ENCODE assay signal across 14 mouse cellular contexts in the genomic region with DNA sequence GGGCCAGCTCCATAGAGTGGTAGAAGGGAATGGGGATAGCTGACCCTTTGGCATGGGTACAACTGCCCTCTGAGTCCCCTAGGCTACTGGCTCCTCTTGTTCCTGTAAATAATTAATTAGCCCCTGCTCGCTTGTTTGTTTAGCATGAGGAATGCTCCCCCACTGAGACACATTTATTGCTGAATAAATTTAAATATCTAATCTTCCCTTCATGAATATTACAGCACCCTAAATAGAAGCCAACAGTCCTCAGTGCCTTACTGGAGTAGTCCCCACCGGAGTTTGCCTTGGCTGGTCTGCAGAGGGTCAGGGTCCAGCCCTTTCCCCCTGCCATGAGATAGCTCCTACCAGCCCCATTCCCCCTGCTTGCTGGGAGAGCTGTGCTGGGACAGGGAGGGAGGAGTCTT. TPM values are rescaled to one million over a fixed set of nuclear protein-coding genes. Genes with fewer than 3 reads are reported as not detected.
A peak's percentile ranks its signal among the peaks of the same experiment; 100 is the strongest.
DNase-seq lines count a peak whose midpoint lies in the region; ATAC-seq and TF ChIP-seq lines count a peak whose summit lies in the region.
"Had no signal": no experiment of that assay in that cellular context is flagged by ENCODE, and none has a peak within 500 bp of the region (broad histone marks: within the 10 kb centered on the region; RNA-seq: fewer than 3 reads in every experiment).

No protein-coding gene starts in this region.

- no peak overlapping the region for H3K4me2 ChIP-seq in forebrain, embryonic 11.5 days (ENCODE audit: low read depth, low read length, severe bottlenecking)
- H3K4me2 ChIP-seq in liver, postnatal 0 days (ENCODE audit: low read depth, low read length): no peak overlapping the region
- no peak overlapping the region for H3K4me2 ChIP-seq in liver, embryonic 12.5 days
- H3K4me2 ChIP-seq: liver, embryonic 15.5 days; midbrain, embryonic 12.5 days had no signal

- TF ChIP-seq CTCF in liver, postnatal 0 days (IDR thresholded peaks at IDR 0.05; ENCODE audit: low read depth): no peak

- no peaks in the 10 kb centered on the region for H3K9me3 ChIP-seq in forebrain, embryonic 10.5 days
- no peaks in the 10 kb centered on the region for H3K9me3 ChIP-seq in forebrain, embryonic 11.5 days (ENCODE audit: control insufficient read depth, low read length)
- no peaks in the 10 kb centered on the region for H3K9me3 ChIP-seq in liver, postnatal 0 days (ENCODE audit: low read length)
- no peaks in the 10 kb centered on the region for H3K9me3 ChIP-seq in liver, embryonic 12.5 days (replicated peaks)
- H3K9me3 ChIP-seq in limb, embryonic 10.5 days (replicated peaks): no peaks in the 10 kb centered on the region
- H3K9me3 ChIP-seq: liver, embryonic 15.5 days; midbrain, embryonic 12.5 days had no signal

- no peak overlapping the region for H3K4me3 ChIP-seq in forebrain, embryonic 10.5 days
- H3K4me3 ChIP-seq in forebrain, embryonic 11.5 days (ENCODE audit: low read depth, low read length): no peak overlapping the region
- H3K4me3 ChIP-seq in liver, postnatal 0 days (ENCODE audit: low read depth, low read length): no peak overlapping the region
- H3K4me3 ChIP-seq in liver, embryonic 12.5 days: no peak overlapping the region
- no peak overlapping the region for H3K4me3 ChIP-seq in limb, embryonic 10.5 days
- H3K4me3 ChIP-seq: liver, embryonic 15.5 days; midbrain, embryonic 12.5 days had no signal

- H3K4me1 ChIP-seq in forebrain, embryonic 10.5 days: peaks cover 76% of the 10 kb centered on the region
- H3K4me1 ChIP-seq in forebrain, embryonic 11.5 days (replicated peaks; ENCODE audit: control insufficient read depth, insufficient read depth, low read length): peaks cover 25% of the 10 kb centered on the region
- peaks cover 17% of the 10 kb centered on the region for H3K4me1 ChIP-seq in liver, postnatal 0 days (ENCODE audit: insufficient read depth)
- H3K4me1 ChIP-seq in liver, embryonic 12.5 days: peaks cover 35% of the 10 kb centered on the region
- H3K4me1 ChIP-seq in limb, embryonic 10.5 days: peaks cover 62% of the 10 kb centered on the region

- WGBS in forebrain, embryonic 10.5 days: 55% methylated on average over 2 of the region's 2 CpGs
- WGBS in forebrain, embryonic 11.5 days: 51% methylated on average over 2 of the region's 2 CpGs
- WGBS in liver, postnatal 0 days (ENCODE audit: insufficient replicate concordance): 60% methylated on average over 2 of the region's 2 CpGs
- WGBS in liver, embryonic 12.5 days (ENCODE audit: insufficient replicate concordance): 48% methylated on average over 2 of the region's 2 CpGs
- 49% methylated on average over 2 of the region's 2 CpGs for WGBS in limb, embryonic 10.5 days

- peak overlapping the region; percentile 9; the same call in 1 of the 2 replicates for H3K27ac ChIP-seq in forebrain, embryonic 10.5 days
- H3K27ac ChIP-seq in forebrain, embryonic 11.5 days (ENCODE audit: low read depth, low read length): no peak overlapping the region
- H3K27ac ChIP-seq in liver, postnatal 0 days (ENCODE audit: low read depth): peak overlapping the region; percentile 55
- H3K27ac ChIP-seq in liver, embryonic 12.5 days: no peak overlapping the region
- 0 out of 2 replicates have a peak overlapping the region, but pooled peaks have one; percentile 2 for H3K27ac ChIP-seq in limb, embryonic 10.5 days
- H3K27ac ChIP-seq: liver, embryonic 15.5 days; midbrain, embryonic 12.5 days had no signal

- H3K36me3 ChIP-seq in forebrain, embryonic 10.5 days (replicated peaks): peaks cover 9% of the 10 kb centered on the region
- no peaks in the 10 kb centered on the region; the same call in 1 of the 2 replicates for H3K36me3 ChIP-seq in forebrain, embryonic 11.5 days (ENCODE audit: control insufficient read depth, insufficient read depth, low read length)
- H3K36me3 ChIP-seq in liver, postnatal 0 days (replicated peaks; ENCODE audit: insufficient read depth, low read length): peaks cover 2% of the 10 kb centered on the region; the same call in 1 of the 2 replicates
- peaks cover 10% of the 10 kb centered on the region for H3K36me3 ChIP-seq in liver, embryonic 12.5 days
- H3K36me3 ChIP-seq in limb, embryonic 10.5 days: peaks cover 7% of the 10 kb centered on the region

- DNase-seq in forebrain, embryonic 10.5 days (ENCODE audit: extremely low spot score, low spot score): no peak
- DNase-seq in forebrain, embryonic 11.5 days (ENCODE audit: low spot score): no peak
- no peak for DNase-seq in liver, postnatal 0 days
- peak; percentile 88 to 95 for DNase-seq in kidney, adult 8-10 months
- DNase-seq in limb, embryonic 10.5 days (ENCODE audit: low spot score): no peak
- DNase-seq in gastrocnemius, postnatal 10 days: no peak
- no peak for DNase-seq in ovary, postnatal 14 days (ENCODE audit: low spot score)
- DNase-seq: adrenal gland, postnatal 10 days; cerebellum, postnatal 14 days; lung, postnatal 4 days; thymus, postnatal 14 days had no signal

- H3K9ac ChIP-seq in forebrain, embryonic 11.5 days (ENCODE audit: low read length): no peak overlapping the region
- H3K9ac ChIP-seq in liver, postnatal 0 days (replicated peaks): no peak overlapping the region
- no peak overlapping the region for H3K9ac ChIP-seq in liver, embryonic 12.5 days
- H3K9ac ChIP-seq: liver, embryonic 15.5 days; midbrain, embryonic 12.5 days had no signal

- TF ChIP-seq EP300 in liver, postnatal 0 days (IDR thresholded peaks at IDR 0.05; ENCODE audit: low read depth): no peak

- H3K27me3 ChIP-seq in forebrain, embryonic 10.5 days (ENCODE audit: poor library complexity, severe bottlenecking): peaks cover 42% of the 10 kb centered on the region
- no peaks in the 10 kb centered on the region for H3K27me3 ChIP-seq in forebrain, embryonic 11.5 days (ENCODE audit: control insufficient read depth, insufficient read depth, low read length)
- H3K27me3 ChIP-seq in liver, postnatal 0 days (ENCODE audit: insufficient read depth, low read length): no peaks in the 10 kb centered on the region
- H3K27me3 ChIP-seq in liver, embryonic 12.5 days (replicated peaks): peaks cover 39% of the 10 kb centered on the region
- peaks cover 69% of the 10 kb centered on the region for H3K27me3 ChIP-seq in limb, embryonic 10.5 days (ENCODE audit: low read depth, poor library complexity, severe bottlenecking)

- ATAC-seq in forebrain, embryonic 11.5 days (replicated peaks; ENCODE audit: low FRiP score): no peak
- ATAC-seq in liver, postnatal 0 days: peak; percentile 68
- no peak for ATAC-seq in liver, embryonic 12.5 days

RNA-seq across cellular contexts. Expression of gene Otub1, which starts 13.6 kb away (rescaled TPM):
- polyA plus RNA-seq in forebrain, embryonic 10.5 days (2016; fragmentation: Nextera tagmentation; extraction: Ambion mirVana): 275 and 280 TPM in 2 replicates
- polyA plus RNA-seq in forebrain, embryonic 11.5 days (2014; fragmentation: Nextera tagmentation; extraction: Ambion mirVana): 238 and 256 TPM in 2 replicates
- polyA plus RNA-seq in liver, postnatal 0 days (2015; fragmentation: Nextera tagmentation; extraction: Ambion mirVana): 55.0 and 57.9 TPM in 2 replicates
- 85.0 and 85.2 TPM in 2 replicates for polyA plus RNA-seq in liver, embryonic 12.5 days (2016; fragmentation: Nextera tagmentation; extraction: Ambion mirVana)
- polyA plus RNA-seq in limb, embryonic 10.5 days (2016; fragmentation: Nextera tagmentation; extraction: Ambion mirVana): 252 and 263 TPM in 2 replicates
- total RNA-seq in gastrocnemius, postnatal 10 days (2021): 10 to 100 TPM; 63.2 to 67.3 TPM

RNA-seq across cellular contexts. Expression of gene Cox8a, which starts 24.9 kb away (rescaled TPM):
- 862 and 888 TPM in 2 replicates for polyA plus RNA-seq in forebrain, embryonic 10.5 days (2016; fragmentation: Nextera tagmentation; extraction: Ambion mirVana)
- polyA plus RNA-seq in forebrain, embryonic 11.5 days (2014; fragmentation: Nextera tagmentation; extraction: Ambion mirVana): 678 and 706 TPM in 2 replicates
- 1,162 and 1,195 TPM in 2 replicates for polyA plus RNA-seq in liver, postnatal 0 days (2015; fragmentation: Nextera tagmentation; extraction: Ambion mirVana)
- 915 and 936 TPM in 2 replicates for polyA plus RNA-seq in liver, embryonic 12.5 days (2016; fragmentation: Nextera tagmentation; extraction: Ambion mirVana)
- polyA plus RNA-seq in limb, embryonic 10.5 days (2016; fragmentation: Nextera tagmentation; extraction: Ambion mirVana): 862 and 928 TPM in 2 replicates
- 100 to 1,000 TPM; 275 to 315 TPM for total RNA-seq in gastrocnemius, postnatal 10 days (2021)

RNA-seq across cellular contexts. Expression of gene Naa40, which starts 48.4 kb away (rescaled TPM):
- polyA plus RNA-seq in forebrain, embryonic 10.5 days (2016; fragmentation: Nextera tagmentation; extraction: Ambion mirVana): 106 and 107 TPM in 2 replicates
- polyA plus RNA-seq in forebrain, embryonic 11.5 days (2014; fragmentation: Nextera tagmentation; extraction: Ambion mirVana): 106 and 107 TPM in 2 replicates
- polyA plus RNA-seq in liver, postnatal 0 days (2015; fragmentation: Nextera tagmentation; extraction: Ambion mirVana): 14.7 and 16.5 TPM in 2 replicates
- polyA plus RNA-seq in liver, embryonic 12.5 days (2016; fragmentation: Nextera tagmentation; extraction: Ambion mirVana): 42.0 and 44.8 TPM in 2 replicates
- polyA plus RNA-seq in limb, embryonic 10.5 days (2016; fragmentation: Nextera tagmentation; extraction: Ambion mirVana): 92.0 and 92.4 TPM in 2 replicates
- 10 to 100 TPM; 12.5 to 15.9 TPM for total RNA-seq in gastrocnemius, postnatal 10 days (2021)

Comparison
In these comparisons a context has a peak if more than half of its experiments do, and no peak if none do; other contexts are left out.
1. H3K27ac ChIP-seq: peak in forebrain, embryonic 10.5 days (single experiment), liver, postnatal 0 days (single experiment) and limb, embryonic 10.5 days (single experiment); none in forebrain, embryonic 11.5 days (single experiment) and liver, embryonic 12.5 days (single experiment).
2. DNase-seq: peak in kidney, adult 8-10 months (2 of 2); none in forebrain, embryonic 10.5 days (single experiment), forebrain, embryonic 11.5 days (single experiment), liver, postnatal 0 days (single experiment), limb, embryonic 10.5 days (single experiment), gastrocnemius, postnatal 10 days (single experiment) and ovary, postnatal 14 days (single experiment).